Mouse (Mus musculus) erythroblast, embryonic 14.5 days (primary cell): ENCODE results near the gene Etfdh. TPM values are rescaled to one million over a fixed set of nuclear protein-coding genes. Genes with fewer than 3 reads are reported as not detected.

Source experiments
- H3K27me3 ChIP-seq: 2 replicates; pipeline ENCODE4 v1.6.1; 2012; ENCODE audit warnings: inconsistent platforms; ENCODE audit not compliant: control insufficient read depth
- H3K36me3 ChIP-seq: 2 replicates; pipeline ENCODE4 v1.6.1; 2012; ENCODE audit warnings: mild to moderate bottlenecking, inconsistent platforms; ENCODE audit not compliant: control insufficient read depth
- H3K4me1 ChIP-seq: 2 replicates; pipeline ENCODE4 v1.6.1; 2012; ENCODE audit warnings: inconsistent platforms; ENCODE audit not compliant: control insufficient read depth
- H3K4me3 ChIP-seq: replicated peaks from 2 replicates; pipeline ENCODE3; 2012; ENCODE audit warnings: moderate library complexity, mild to moderate bottlenecking, inconsistent platforms
- H3K9me3 ChIP-seq: 2 replicates; pipeline ENCODE4 v1.6.1; 2012; ENCODE audit warnings: low read length, inconsistent platforms, mixed read lengths; ENCODE audit not compliant: control insufficient read depth
- GATA1 ChIP-seq: IDR thresholded peaks from 2 replicates; pipeline ENCODE4 v1.6.1; 2012; ENCODE audit warnings: low read length, inconsistent platforms, mixed read lengths
- TAL1 ChIP-seq: IDR thresholded peaks from 3 replicates; pipeline ENCODE4 v1.6.1; 2012; ENCODE audit warnings: low read length, inconsistent platforms, mixed read lengths
- polyA plus RNA-seq: library from polyadenylated mRNA; stranded (reverse); fragments of >175 nt; gene quantifications from 2 replicates; pipeline ENCODE4 v1.2.3, GENCODE M21; 2012

Gene Etfdh
- polyA plus RNA-seq, 1 experiment = 1.1 TPM

DNA sequence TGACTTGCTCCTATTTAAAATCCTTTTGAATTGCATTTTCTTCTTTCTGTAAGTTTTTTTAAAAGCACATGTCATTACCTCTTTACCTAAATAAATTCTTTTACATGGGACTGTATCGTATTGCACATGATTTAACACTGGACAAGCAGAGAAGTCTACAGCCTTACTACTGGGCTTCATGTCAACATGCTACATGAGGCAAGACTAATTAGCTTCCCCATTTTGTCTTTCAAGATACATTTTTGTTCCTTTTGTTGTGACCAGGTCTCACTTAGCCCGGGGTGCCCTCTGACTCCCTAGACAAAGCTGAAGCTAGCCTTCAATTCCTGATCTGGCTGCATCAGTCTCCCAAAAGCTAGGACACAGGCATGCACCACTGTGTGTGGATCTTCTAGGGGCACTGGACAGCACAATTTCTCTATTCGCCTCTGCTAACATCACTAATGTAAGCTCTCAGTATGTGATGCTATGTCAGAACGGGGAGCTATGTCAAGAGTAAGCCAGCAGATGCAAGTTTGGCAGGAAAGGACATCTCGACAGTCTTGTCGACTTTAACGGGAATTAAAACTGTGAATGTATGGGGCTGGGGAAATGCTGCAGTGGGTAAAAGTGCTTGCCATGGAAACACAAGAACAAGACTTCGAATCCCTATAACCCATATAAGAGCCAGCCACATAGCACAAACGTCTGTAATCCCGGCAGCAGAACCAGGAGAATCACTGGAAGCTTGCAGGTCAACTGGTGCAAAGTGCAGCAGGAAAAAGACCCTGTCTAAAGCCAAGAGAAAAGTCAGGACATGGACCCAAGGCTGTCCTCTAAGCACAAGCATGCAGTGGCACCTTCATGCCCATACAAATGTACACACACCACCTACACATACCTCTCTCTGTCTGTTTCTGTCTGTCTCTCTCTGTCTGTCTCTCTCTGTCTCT is 67.2 kb downstream of the Etfdh start:
- peaks cover 85% of the 10 kb centered on the region for H3K36me3 ChIP-seq
- H3K4me1 ChIP-seq = peaks cover 69% of the 10 kb centered on the region
- no peak overlapping the region for H3K4me3 ChIP-seq
- TF ChIP-seq GATA1 (no peak), TAL1 (no peak)
- no peaks in the 10 kb centered on the region for H3K27me3 ChIP-seq
- no peaks in the 10 kb centered on the region for H3K9me3 ChIP-seq

DNA sequence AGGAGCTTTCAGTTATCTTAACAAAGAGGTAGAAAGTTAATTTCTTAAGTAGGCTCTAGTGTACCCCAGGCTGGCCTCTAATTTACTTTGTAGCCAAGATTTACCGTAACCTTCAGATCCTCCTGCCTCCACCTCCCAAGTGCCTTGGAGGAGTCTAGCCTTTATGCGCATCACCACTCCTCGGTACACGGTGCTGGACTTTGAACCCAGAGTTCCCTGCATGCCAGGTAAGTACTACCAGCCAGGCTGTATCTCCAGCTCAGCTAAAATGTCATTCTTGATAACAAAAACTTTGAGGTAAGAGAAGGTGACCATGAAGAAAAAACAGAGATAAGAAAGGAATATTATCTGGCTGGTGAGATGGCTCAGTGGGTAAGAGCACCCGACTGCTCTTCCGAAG is 68.7 kb downstream of the Etfdh start:
- TF ChIP-seq GATA1 (no peak), TAL1 (no peak)
- Histone ChIP-seq H3K36me3 (peaks cover 89% of the 10 kb centered on the region), H3K4me1 (peaks cover 58% of the 10 kb centered on the region), H3K27me3 (no peaks in the 10 kb centered on the region), H3K9me3 (no peaks in the 10 kb centered on the region), H3K4me3 (no peak overlapping the region)

GRCm38 (mm10) chr3:79559773-79560045 is 69.6 kb downstream of the Etfdh start:
- peaks cover 89% of the 10 kb centered on the region for H3K36me3 ChIP-seq
- no peak overlapping the region for H3K4me3 ChIP-seq
- TF ChIP-seq TAL1 = no peak
- no peak for TF ChIP-seq GATA1
- no peaks in the 10 kb centered on the region for H3K9me3 ChIP-seq
- H3K4me1 ChIP-seq = peaks cover 54% of the 10 kb centered on the region
- no peaks in the 10 kb centered on the region for H3K27me3 ChIP-seq

DNA sequence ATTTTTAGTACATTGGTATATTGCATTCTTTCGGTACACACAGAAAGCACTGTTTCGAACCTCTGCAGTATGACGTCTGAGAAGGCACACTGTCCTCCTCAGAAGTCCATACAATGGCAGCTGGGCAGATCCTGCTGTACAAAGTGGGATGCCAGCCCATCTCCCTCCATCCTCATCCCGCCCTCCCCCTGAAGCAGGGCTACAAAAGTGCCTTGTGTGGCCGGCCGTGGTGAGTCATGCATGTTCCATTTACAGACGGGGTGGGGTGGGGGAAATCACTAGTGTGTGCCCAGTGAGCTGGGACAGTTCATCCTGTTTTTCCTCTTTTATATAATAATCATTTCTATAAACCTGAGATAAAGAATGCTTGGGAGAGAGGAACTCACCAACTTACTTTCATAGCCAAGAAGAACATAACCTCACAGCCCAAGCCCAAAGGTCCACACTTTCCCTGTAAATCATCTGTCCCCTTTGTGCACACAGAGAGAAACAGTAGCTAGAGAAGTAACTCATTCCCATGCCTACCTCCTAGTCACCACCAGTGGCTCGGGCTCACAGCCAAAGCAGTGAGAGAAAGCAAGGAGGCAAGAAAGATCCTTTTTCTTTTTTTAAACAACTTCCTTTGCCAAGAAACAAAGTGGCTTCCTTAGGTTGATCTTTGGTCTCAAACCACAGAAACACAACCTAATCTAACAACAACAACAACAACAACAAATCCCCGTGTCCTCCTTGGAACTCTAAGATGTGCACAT is 70.1 kb downstream of the Etfdh start:
- peaks cover 88% of the 10 kb centered on the region for H3K36me3 ChIP-seq
- TF ChIP-seq TAL1 = no peak
- TF ChIP-seq GATA1 = no peak
- H3K9me3 ChIP-seq = no peaks in the 10 kb centered on the region
- H3K27me3 ChIP-seq = no peaks in the 10 kb centered on the region
- no peak overlapping the region for H3K4me3 ChIP-seq
- peaks cover 51% of the 10 kb centered on the region for H3K4me1 ChIP-seq

- no peak for TF ChIP-seq GATA1
- TF ChIP-seq TAL1 = no peak
Measured at GRCm38 (mm10) chr3:79555061-79555460, 74.2 kb downstream of the Etfdh start.

More at GRCm38 (mm10) chr3:79555061-79555460, 74.2 kb downstream of the Etfdh start:
- no peaks in the 10 kb centered on the region for H3K27me3 ChIP-seq
- peaks cover 49% of the 10 kb centered on the region for H3K4me1 ChIP-seq
- no peaks in the 10 kb centered on the region for H3K9me3 ChIP-seq
- no peak overlapping the region for H3K4me3 ChIP-seq
- H3K36me3 ChIP-seq = peaks cover 86% of the 10 kb centered on the region

Other genes starting within 250 kb of the Etfdh start
- 0.36 and 0.43 TPM in 2 replicates for gene Fnip2, start 61.7 kb downstream of the Etfdh start, polyA plus RNA-seq
- 2.2 and 2.5 TPM in 2 replicates for gene Ppid, start 38.2 kb downstream of the Etfdh start, polyA plus RNA-seq
- 0.33 and 0.53 TPM in 2 replicates for gene 4930579G24Rik, start 421 bp downstream of the Etfdh start, polyA plus RNA-seq
- gene Rxfp1, start 108.4 kb upstream of the Etfdh start, polyA plus RNA-seq = not detected in 2 replicates
- gene Tmem144, start 223.3 kb upstream of the Etfdh start, polyA plus RNA-seq = not detected in 2 replicates